Comparison of ENCODE assay signal across 17 mouse cellular contexts in genomic region chr11:51513019-51513418, GRCm38 (mm10).
"Had no signal": no experiment of that assay in that cellular context is flagged by ENCODE, and none has a peak within 500 bp of the region (broad histone marks: within the 10 kb centered on the region; RNA-seq: fewer than 3 reads in every experiment).

No protein-coding gene starts in this region.

- H3K9me3 ChIP-seq: midbrain, embryonic 12.5 days; neural tube, embryonic 15.5 days; stomach, embryonic 15.5 days had no signal

- DNase-seq: lung, adult 18-20 months; lung, embryonic 14.5 days; lung, postnatal 10 days; lung, postnatal 4 days; midbrain, embryonic 14.5 days; right cerebral cortex, postnatal 14 days; thymus, adult 2 months; thymus, postnatal 25 days had no signal

- H3K4me3 ChIP-seq: midbrain, embryonic 10.5 days; midbrain, embryonic 12.5 days; myocyte; neural tube, embryonic 13.5 days; neural tube, embryonic 15.5 days; stomach, embryonic 15.5 days had no signal

- H3K4me1 ChIP-seq: midbrain, embryonic 12.5 days; neural tube, embryonic 13.5 days had no signal

- H3K9ac ChIP-seq: liver, embryonic 14.5 days; lung, embryonic 14.5 days; midbrain, embryonic 12.5 days; neural tube, embryonic 13.5 days; neural tube, embryonic 15.5 days; stomach, embryonic 15.5 days had no signal

- H3K27ac ChIP-seq: liver, embryonic 14.5 days; midbrain, embryonic 10.5 days; midbrain, embryonic 12.5 days; neural tube, embryonic 13.5 days; neural tube, embryonic 15.5 days; stomach, embryonic 15.5 days; stomach, postnatal 0 days had no signal

- H3K36me3 ChIP-seq: midbrain, embryonic 10.5 days; midbrain, embryonic 12.5 days; neural tube, embryonic 13.5 days; neural tube, embryonic 15.5 days; stomach, embryonic 15.5 days had no signal

- H3K4me2 ChIP-seq: lung, embryonic 14.5 days; midbrain, embryonic 12.5 days; neural tube, embryonic 13.5 days; neural tube, embryonic 15.5 days; stomach, embryonic 15.5 days had no signal

- H3K27me3 ChIP-seq: midbrain, embryonic 12.5 days; neural tube, embryonic 13.5 days; neural tube, embryonic 15.5 days; stomach, embryonic 15.5 days had no signal

- ATAC-seq: midbrain, embryonic 16.5 days had no signal
